Mouse (Mus musculus) heart, adult 11 months (tissue): Measurements from ENCODE around the gene Rprd1b.

Experiments used
- DNase-seq: peaks from one replicate; pipeline ENCODE4 v3.0.0; 2022

Gene Rprd1b

GRCm38 (mm10) chr2:158046186-158046585 lies 17.9 kb downstream of the Rprd1b start:
- peak; percentile 59 for DNase-seq

- DNase-seq, result peak; percentile 93
These were observed 19.6 kb downstream of the Rprd1b start for GRCm38 (mm10) chr2:158047903-158048302.

- DNase-seq, result peak; percentile 61
These were observed 20.4 kb downstream of the Rprd1b start for GRCm38 (mm10) chr2:158048718-158049117.

- peak; percentile 70 for DNase-seq
These were observed 21.8 kb downstream of the Rprd1b start for GRCm38 (mm10) chr2:158050116-158050515.

GRCm38 (mm10) chr2:158054596-158054995 lies 26.3 kb downstream of the Rprd1b start:
- peak; percentile 79 for DNase-seq

- DNase-seq, result peak; percentile 66
These were observed 27.1 kb downstream of the Rprd1b start for GRCm38 (mm10) chr2:158055383-158055782.

- DNase-seq, result peak; percentile 87
These were observed 28.7 kb downstream of the Rprd1b start for GRCm38 (mm10) chr2:158057030-158057429.

- DNase-seq, result peak; percentile 94
These were observed 30.2 kb downstream of the Rprd1b start for GRCm38 (mm10) chr2:158058534-158058933.

GRCm38 (mm10) chr2:158059666-158060105 lies 31.4 kb downstream of the Rprd1b start:
- peak; percentile 87 for DNase-seq

GRCm38 (mm10) chr2:158063036-158063435 lies 34.7 kb downstream of the Rprd1b start:
- DNase-seq, result peak; percentile 37

GRCm38 (mm10) chr2:158064571-158065048 lies 36.3 kb downstream of the Rprd1b start:
- DNase-seq, result peak; percentile 95

GRCm38 (mm10) chr2:158065064-158065463 lies 36.8 kb downstream of the Rprd1b start:
- peak; percentile 91 for DNase-seq

- DNase-seq, result peak; percentile 56
These were observed 38.2 kb downstream of the Rprd1b start for GRCm38 (mm10) chr2:158066456-158066855.

- DNase-seq, result peak; percentile 43
These were observed 39.0 kb downstream of the Rprd1b start for GRCm38 (mm10) chr2:158067260-158067824.

- no peak for DNase-seq
These were observed 40.2 kb downstream of the Rprd1b start for GRCm38 (mm10) chr2:158068444-158068971.

GRCm38 (mm10) chr2:158070885-158071632 lies 42.8 kb downstream of the Rprd1b start:
- DNase-seq, result peak; percentile 89

- DNase-seq, result peak; percentile 80
These were observed 43.3 kb downstream of the Rprd1b start for GRCm38 (mm10) chr2:158071633-158071995.

GRCm38 (mm10) chr2:158074835-158075234 lies 46.5 kb downstream of the Rprd1b start:
- no peak for DNase-seq

- DNase-seq, result no peak
These were observed 48.4 kb downstream of the Rprd1b start for GRCm38 (mm10) chr2:158076690-158077089.

- no peak for DNase-seq
These were observed 49.7 kb downstream of the Rprd1b start for GRCm38 (mm10) chr2:158077981-158078380.

GRCm38 (mm10) chr2:158078971-158079370 lies 50.7 kb downstream of the Rprd1b start:
- DNase-seq, result no peak

GRCm38 (mm10) chr2:158079843-158080395 lies 51.6 kb downstream of the Rprd1b start:
- DNase-seq, result no peak

GRCm38 (mm10) chr2:158080622-158081241 lies 52.4 kb downstream of the Rprd1b start:
- DNase-seq, result no peak
